Mouse (Mus musculus) cerebellum, adult 2 months (tissue): ENCODE results near the gene Parp9. TPM values are rescaled to one million over a fixed set of nuclear protein-coding genes. Genes with fewer than 3 reads are reported as not detected.
"Not testable (repeated sequence)": the region's sequence is repeated elsewhere in the genome, so short reads cannot be mapped to it uniquely, and the experiment has no call there.

ENCODE experiments used
- DNase-seq, 2 experiments: peaks; one replicate each; pipeline ENCODE4 v3.0.0; 2021
- H3K27ac ChIP-seq: fragments of 200-500 bp; 2 replicates; pipeline ENCODE4 v1.5.1; 2012; ENCODE audit warnings: low read length, control low read depth, inconsistent platforms; ENCODE audit not compliant: insufficient read depth
- H3K27me3 ChIP-seq: fragments of 200-500 bp; 2 replicates; pipeline ENCODE4 v1.6.1; 2012; ENCODE audit warnings: inconsistent platforms, mild to moderate bottlenecking, low read length, moderate library complexity; ENCODE audit not compliant: control insufficient read depth, insufficient read depth
- H3K4me1 ChIP-seq: fragments of 200-500 bp; 2 replicates; pipeline ENCODE4 v1.6.1; 2011; ENCODE audit warnings: low read length; ENCODE audit not compliant: control insufficient read depth, insufficient read depth
- H3K4me3 ChIP-seq: fragments of 200-500 bp; replicated peaks from 2 replicates; pipeline ENCODE3; 2011; ENCODE audit warnings: mild to moderate bottlenecking, low read depth, low read length, control low read depth; ENCODE audit not compliant: insufficient read depth
- CTCF ChIP-seq: fragments of 200-500 bp; IDR thresholded peaks from 2 replicates; pipeline ENCODE4 v1.5.1; 2011; ENCODE audit warnings: low read depth, mild to moderate bottlenecking, control low read depth, low read length, moderate library complexity, borderline replicate concordance; ENCODE audit not compliant: insufficient read depth
- POLR2A ChIP-seq: fragments of 200-500 bp; IDR thresholded peaks from 2 replicates; pipeline ENCODE4 v1.6.1; 2011; ENCODE audit warnings: low read length, control low read depth, borderline replicate concordance; ENCODE audit not compliant: insufficient read depth
- WGBS: fragments of 180-500 bp; shearing (Covaris S2); methylation state at CpG from one replicate; pipeline ENCODE4 v1.1.7; 2018; 5-methylcytosine and 5-hydroxymethylcytosine counted together
- polyA plus RNA-seq: library from polyadenylated mRNA; depleted of rRNA; stranded (reverse); fragments of >200 nt; gene quantifications from 2 replicates; pipeline ENCODE4 v1.2.3, GENCODE M21; 2012; rRNA removed

Gene Parp9
- polyA plus RNA-seq: 2.6 and 2.9 TPM in 2 replicates

- peak; percentile 33 to 56 for DNase-seq
- H3K4me1 ChIP-seq: no peaks in the 10 kb centered on the region
- WGBS: 2% methylated on average over 52 of the region's 52 CpGs
Observed at GRCm38 (mm10) chr16:35938211-35939151, at the start of gene Parp9, which contains the start of gene Dtx3l. Gene Parp9 (plus strand): TSS chr16:35938470. Gene Dtx3l (minus strand): TSS chr16:35939151.

GRCm38 (mm10) chr16:35888910-35889309 lies 49.4 kb upstream of the Parp9 start:
- DNase-seq: no peak
- H3K27me3 ChIP-seq: no peaks in the 10 kb centered on the region
- no peak overlapping the region for H3K4me3 ChIP-seq
- H3K27ac ChIP-seq: no peak overlapping the region
- 90% methylated on average over 5 of the region's 5 CpGs for WGBS
- no peak for TF ChIP-seq CTCF
- no peak for TF ChIP-seq POLR2A
- H3K4me1 ChIP-seq: no peaks in the 10 kb centered on the region

More at GRCm38 (mm10) chr16:35938211-35939151, at the start of gene Parp9, which contains the start of gene Dtx3l:
- peak within 1 kb of the TSS; percentile 63 for H3K4me3 ChIP-seq
- H3K27me3 ChIP-seq: no peaks in the 10 kb centered on the region
- no peak within 1 kb of the TSS for H3K27ac ChIP-seq
- TF ChIP-seq CTCF (no peak), POLR2A (no peak)

DNA sequence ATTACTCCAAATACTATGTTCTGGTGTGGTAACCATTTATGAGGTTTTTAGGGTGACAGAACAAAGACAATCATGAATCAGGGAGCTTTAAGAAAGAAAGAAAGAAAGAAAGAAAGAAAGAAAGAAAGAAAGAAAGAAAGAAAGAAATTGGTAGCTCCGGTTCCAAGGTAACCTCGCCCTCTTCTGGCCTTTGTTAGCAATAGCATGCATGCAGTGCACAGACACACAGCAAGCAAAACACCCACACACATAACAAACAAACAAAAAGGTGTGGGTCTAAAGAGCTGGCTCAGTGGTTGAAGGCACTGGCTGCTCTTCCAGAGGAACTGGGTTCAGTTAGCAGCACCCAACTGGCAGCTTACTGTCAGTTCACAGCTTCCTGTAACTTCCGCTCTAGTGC lies 47.6 kb upstream of the Parp9 start:
- TF ChIP-seq POLR2A (no peak), CTCF (no peak)
- DNase-seq: no peak
- H3K27me3 ChIP-seq: no peaks in the 10 kb centered on the region
- H3K27ac ChIP-seq: no peak overlapping the region
- no peak overlapping the region for H3K4me3 ChIP-seq
- WGBS: 73% methylated on average over 3 of the region's 3 CpGs
- no peaks in the 10 kb centered on the region for H3K4me1 ChIP-seq

- not testable (repeated sequence) for H3K27me3 ChIP-seq, H3K27ac ChIP-seq, H3K4me1 ChIP-seq, DNase-seq, H3K4me3 ChIP-seq
- WGBS: 33% methylated on average over 5 of the region's 5 CpGs
Observed at GRCm38 (mm10) chr16:35891603-35892002, 46.7 kb upstream of the Parp9 start.

GRCm38 (mm10) chr16:35894997-35895396 lies 43.3 kb upstream of the Parp9 start:
- H3K4me1 ChIP-seq: no peaks in the 10 kb centered on the region
- H3K27ac ChIP-seq: no peak overlapping the region
- DNase-seq: no peak
- WGBS: 49% methylated on average over 6 of the region's 6 CpGs
- H3K4me3 ChIP-seq: no peak overlapping the region
- TF ChIP-seq POLR2A (no peak), CTCF (no peak)
- H3K27me3 ChIP-seq: no peaks in the 10 kb centered on the region

GRCm38 (mm10) chr16:35900541-35900940 lies 37.7 kb upstream of the Parp9 start:
- H3K4me3 ChIP-seq: no peak overlapping the region
- no peak overlapping the region for H3K27ac ChIP-seq
- WGBS: 89% methylated on average over 3 of the region's 3 CpGs
- no peaks in the 10 kb centered on the region for H3K4me1 ChIP-seq
- DNase-seq: no peak
- no peaks in the 10 kb centered on the region for H3K27me3 ChIP-seq
- TF ChIP-seq POLR2A (no peak), CTCF (no peak)

DNA sequence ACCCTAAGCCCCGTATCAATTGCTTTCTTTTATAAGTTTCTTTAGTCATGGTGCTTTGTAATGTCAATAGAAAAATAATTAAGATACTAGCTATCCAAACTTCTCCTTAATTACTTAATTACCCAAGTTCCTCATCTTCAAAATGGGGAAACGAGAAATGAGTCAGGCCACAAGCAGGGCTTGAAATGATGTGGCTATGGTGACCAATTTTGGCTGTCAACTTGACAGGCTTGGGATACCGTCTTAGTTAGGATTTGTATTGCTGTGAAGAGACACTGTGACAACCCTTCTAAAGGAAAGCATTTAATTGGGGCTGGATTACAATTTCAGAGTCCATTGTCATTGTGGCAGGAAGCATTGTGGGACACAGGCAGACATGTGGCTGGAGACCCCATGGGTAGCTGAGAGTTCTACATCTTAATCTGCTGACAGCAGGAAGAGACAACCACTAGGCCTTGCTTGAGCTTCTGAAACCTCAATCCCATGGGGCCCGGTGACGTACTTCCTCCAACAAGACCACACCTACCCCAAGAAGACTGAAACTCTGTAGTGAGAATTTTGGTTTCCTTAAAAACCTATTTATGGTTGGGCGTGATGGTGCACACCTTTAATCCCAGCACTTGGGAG lies 35.1 kb upstream of the Parp9 start:
- Histone ChIP-seq H3K4me3 (no peak overlapping the region), H3K4me1 (no peaks in the 10 kb centered on the region), H3K27ac (no peak overlapping the region), H3K27me3 (no peaks in the 10 kb centered on the region)
- DNase-seq: no peak
- TF ChIP-seq CTCF (no peak), POLR2A (no peak)
- WGBS: 60% methylated on average over 6 of the region's 6 CpGs
